Mouse (Mus musculus) midbrain, embryonic 14.5 days (tissue): ENCODE measurements at regions not wholly inside any gene's neighbourhood (a gene's known extent, or its start where the extent isn't known, plus 50 kb on each side); places are given as distances from the start of the nearest gene placed in this dataset.
"Not testable (repeated sequence)": the region's sequence is repeated elsewhere in the genome, so short reads cannot be mapped to it uniquely, and the experiment has no call there.

Experiments used
- ATAC-seq: fragments of 200-750 bp; cut with Nextera tagmentation; 2 replicates; pipeline ENCODE4 v1.8.0; 2017; ENCODE audit warnings: moderate number of reproducible peaks, moderate library complexity; ENCODE audit not compliant: low FRiP score, low TSS enrichment
- DNase-seq: peaks from one replicate; pipeline ENCODE4 v3.0.0-alpha.2; 2015
- H3K27ac ChIP-seq: fragments of 300-500 bp; sonication (generic); replicated peaks from 2 replicates; pipeline ENCODE4 v1.5.1; 2014; ENCODE audit warnings: mild to moderate bottlenecking, low read depth, low read length, moderate library complexity
- H3K27me3 ChIP-seq: fragments of 300-500 bp; sonication (generic); 2 replicates; pipeline ENCODE4 v1.6.1; 2014; ENCODE audit warnings: low read length, control low read depth, mixed read lengths; ENCODE audit not compliant: control insufficient read depth, insufficient read depth
- H3K36me3 ChIP-seq: fragments of 300-500 bp; sonication (generic); 2 replicates; pipeline ENCODE4 v1.6.1; 2014; ENCODE audit warnings: low read length, control low read depth; ENCODE audit not compliant: control insufficient read depth, insufficient read depth
- H3K4me1 ChIP-seq: fragments of 300-500 bp; sonication (generic); 2 replicates; pipeline ENCODE4 v1.6.1; 2014; ENCODE audit warnings: mild to moderate bottlenecking, antibody characterized with exemption, low read length, control low read depth; ENCODE audit not compliant: control insufficient read depth, insufficient read depth
- H3K4me2 ChIP-seq: fragments of 300-500 bp; sonication (generic); 2 replicates; pipeline ENCODE4 v1.6.1; 2014; ENCODE audit warnings: mild to moderate bottlenecking, low read length, moderate library complexity
- H3K4me3 ChIP-seq: fragments of 300-500 bp; sonication (generic); replicated peaks from 2 replicates; pipeline ENCODE4 v1.5.1; 2014; ENCODE audit warnings: low read depth, low read length
- H3K9ac ChIP-seq: fragments of 300-500 bp; sonication (generic); replicated peaks from 2 replicates; pipeline ENCODE4 v1.6.1; 2014; ENCODE audit warnings: mild to moderate bottlenecking, low read length, moderate library complexity
- H3K9me3 ChIP-seq: fragments of 300-500 bp; sonication (generic); 2 replicates; pipeline ENCODE4 v1.6.1; 2016; ENCODE audit warnings: low read length, control low read depth, mixed read lengths; ENCODE audit not compliant: control insufficient read depth
- WGBS: fragments of 180-500 bp; shearing (Covaris S2); extraction: QIAGEN DNeasy Blood & Tissue Kit; methylation state at CpG from one replicate; pipeline ENCODE4 v1.1.7; 2014; 5-methylcytosine and 5-hydroxymethylcytosine counted together

- H3K9me3 ChIP-seq = no peaks in the 10 kb centered on the region
- H3K9ac ChIP-seq = no peak overlapping the region
- DNase-seq = no peak
- ATAC-seq = no peak
- H3K4me3 ChIP-seq = no peak overlapping the region
- no peaks in the 10 kb centered on the region for H3K27me3 ChIP-seq
- H3K4me2 ChIP-seq = no peak overlapping the region
- WGBS = 67% methylated on average over 4 of the region's 5 CpGs
- H3K4me1 ChIP-seq = no peaks in the 10 kb centered on the region
- H3K36me3 ChIP-seq = no peaks in the 10 kb centered on the region
- no peak overlapping the region for H3K27ac ChIP-seq
Measured at GRCm38 (mm10) chrX:12304678-12305077, 144.5 kb upstream of the Bcor start.

DNA sequence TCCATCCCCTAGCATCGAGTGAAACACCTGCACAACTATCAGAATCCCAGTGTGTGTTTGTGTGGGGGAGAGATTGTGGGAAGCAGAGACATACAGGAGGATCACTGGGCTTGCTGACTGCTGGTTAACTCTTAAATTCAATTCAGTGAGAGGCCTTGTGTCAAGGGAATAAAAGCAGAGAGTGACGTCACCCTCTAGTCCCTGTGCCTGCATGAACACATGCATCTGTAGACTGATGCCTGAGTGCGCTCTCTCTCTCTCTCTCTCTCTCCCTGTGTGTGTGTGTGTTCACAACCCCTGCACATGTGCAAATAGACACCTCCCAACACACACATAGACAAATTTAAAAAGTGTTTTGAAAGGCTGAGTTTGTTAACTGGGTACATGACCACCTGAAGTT, 146.8 kb upstream of the Bcor start:
- Histone ChIP-seq H3K9ac (no peak overlapping the region), H3K4me2 (no peak overlapping the region), H3K36me3 (no peaks in the 10 kb centered on the region), H3K4me1 (no peaks in the 10 kb centered on the region), H3K27me3 (no peaks in the 10 kb centered on the region), H3K4me3 (no peak overlapping the region), H3K9me3 (no peaks in the 10 kb centered on the region), H3K27ac (no peak overlapping the region)
- DNase-seq (peak; percentile 28), ATAC-seq (no peak)
- WGBS = 52% methylated on average over 3 of the region's 3 CpGs

DNA sequence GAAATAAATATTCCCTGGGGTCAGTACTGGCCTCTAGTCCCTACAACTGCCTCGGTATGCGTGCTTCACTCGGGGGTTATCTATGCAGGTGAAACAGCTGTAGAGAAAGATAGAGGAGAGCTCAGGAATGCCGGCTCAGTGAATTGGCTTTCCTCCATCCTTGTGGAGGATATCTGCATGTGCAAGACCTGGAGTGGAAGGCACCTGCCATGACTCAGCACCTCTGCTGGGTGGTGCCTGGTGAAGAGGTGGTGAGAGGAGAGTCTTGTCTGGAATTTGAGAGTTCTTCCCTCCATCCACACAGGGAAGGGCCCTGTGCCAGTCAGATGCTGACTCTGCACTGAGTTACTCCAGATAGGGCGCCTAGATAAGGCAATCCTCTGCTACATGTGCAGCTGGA, 152.4 kb upstream of the Bcor start:
- H3K36me3 ChIP-seq = no peaks in the 10 kb centered on the region
- no peak for ATAC-seq
- H3K27ac ChIP-seq = no peak overlapping the region
- DNase-seq = no peak
- H3K9me3 ChIP-seq = no peaks in the 10 kb centered on the region
- 84% methylated on average over 5 of the region's 5 CpGs for WGBS
- no peak overlapping the region for H3K4me3 ChIP-seq
- H3K9ac ChIP-seq = no peak overlapping the region
- H3K27me3 ChIP-seq = no peaks in the 10 kb centered on the region
- H3K4me2 ChIP-seq = no peak overlapping the region
- H3K4me1 ChIP-seq = no peaks in the 10 kb centered on the region

DNA sequence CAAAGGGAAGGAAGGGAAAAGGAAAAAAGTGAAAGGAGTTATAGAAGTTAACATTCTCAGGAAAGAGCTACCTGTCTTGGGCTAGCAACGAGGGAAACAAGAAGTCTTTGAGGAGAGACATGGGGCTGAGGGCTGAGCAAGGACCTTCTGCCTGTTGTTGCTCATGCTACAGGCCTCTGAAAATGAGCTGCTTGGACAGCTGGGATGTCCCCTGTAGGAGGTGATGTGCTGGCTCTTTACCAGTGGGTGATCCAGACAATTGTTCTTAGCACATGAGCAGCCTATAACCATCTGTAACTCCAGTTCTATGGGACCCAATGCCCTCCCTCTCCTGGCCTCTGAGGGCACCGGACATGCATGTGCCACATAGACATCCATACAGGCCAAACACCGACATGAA, 155.5 kb upstream of the Bcor start:
- H3K4me3 ChIP-seq = no peak overlapping the region
- ATAC-seq (no peak), DNase-seq (no peak)
- 81% methylated on average over 3 of the region's 3 CpGs for WGBS
- H3K27ac ChIP-seq = no peak overlapping the region
- H3K4me1 ChIP-seq = no peaks in the 10 kb centered on the region
- no peaks in the 10 kb centered on the region for H3K36me3 ChIP-seq
- H3K9me3 ChIP-seq = no peaks in the 10 kb centered on the region
- no peaks in the 10 kb centered on the region for H3K27me3 ChIP-seq
- no peak overlapping the region for H3K9ac ChIP-seq
- no peak overlapping the region for H3K4me2 ChIP-seq

DNA sequence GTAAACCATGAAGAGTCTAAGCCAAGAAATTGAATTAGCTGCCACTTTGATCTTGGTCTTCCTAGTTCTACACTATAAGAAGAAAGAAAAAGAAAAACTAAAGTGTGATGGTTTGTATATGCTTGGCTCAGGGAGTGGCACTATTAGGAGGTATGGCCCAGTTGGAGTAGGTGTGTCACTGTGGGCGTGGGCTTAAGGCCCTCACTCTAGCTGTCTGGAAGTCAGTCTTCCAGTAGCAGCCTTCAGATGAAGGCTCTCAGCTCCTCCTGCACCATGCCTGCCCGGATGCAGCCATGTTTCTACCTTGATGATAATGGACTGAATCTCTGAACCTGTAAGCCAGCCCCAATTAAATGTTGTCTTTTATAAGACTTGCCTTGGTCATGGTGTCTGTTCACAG, 157.3 kb upstream of the Bcor start:
- H3K27me3 ChIP-seq, H3K9ac ChIP-seq, H3K4me3 ChIP-seq, H3K4me1 ChIP-seq, DNase-seq, H3K4me2 ChIP-seq, H3K27ac ChIP-seq, H3K36me3 ChIP-seq, ATAC-seq, H3K9me3 ChIP-seq: not testable (repeated sequence)
- 74% methylated on average over 2 of the region's 2 CpGs for WGBS

- Histone ChIP-seq H3K27me3 (no peaks in the 10 kb centered on the region), H3K4me2 (no peak overlapping the region), H3K9ac (no peak overlapping the region), H3K9me3 (no peaks in the 10 kb centered on the region), H3K4me1 (no peaks in the 10 kb centered on the region), H3K4me3 (no peak overlapping the region), H3K36me3 (no peaks in the 10 kb centered on the region), H3K27ac (no peak overlapping the region)
- ATAC-seq (no peak), DNase-seq (no peak)
- 69% methylated on average over 4 of the region's 4 CpGs for WGBS
Measured at GRCm38 (mm10) chrX:12318848-12319651, 158.9 kb upstream of the Bcor start.

DNA sequence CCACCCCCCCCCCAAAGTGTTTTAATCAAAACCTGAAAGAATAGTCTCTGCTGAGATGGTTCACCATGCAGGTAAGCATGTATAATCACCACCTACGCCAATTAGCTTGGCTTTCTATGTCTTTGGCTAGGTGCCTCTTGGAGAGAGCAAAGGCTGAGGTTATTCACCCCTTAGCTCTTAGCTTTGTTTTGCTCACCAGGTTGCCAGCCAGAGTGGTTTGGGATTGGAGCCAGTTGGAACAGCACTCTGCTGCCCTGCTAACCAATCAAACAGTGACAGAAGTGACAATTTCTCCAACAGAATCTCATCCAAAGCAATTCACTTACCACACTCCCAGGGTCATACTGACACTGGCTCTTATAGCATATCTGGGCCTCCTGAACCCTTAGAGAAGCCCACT, 162.3 kb upstream of the Bcor start:
- Histone ChIP-seq H3K27ac (no peak overlapping the region), H3K4me3 (no peak overlapping the region), H3K9ac (no peak overlapping the region), H3K4me2 (no peak overlapping the region), H3K4me1 (no peaks in the 10 kb centered on the region), H3K36me3 (no peaks in the 10 kb centered on the region), H3K9me3 (no peaks in the 10 kb centered on the region), H3K27me3 (no peaks in the 10 kb centered on the region)
- DNase-seq (no peak), ATAC-seq (no peak)
- 94% methylated on average over 1 of the region's 1 CpGs for WGBS

- DNase-seq = no peak
- Histone ChIP-seq H3K36me3 (no peaks in the 10 kb centered on the region), H3K27me3 (no peaks in the 10 kb centered on the region), H3K4me1 (no peaks in the 10 kb centered on the region), H3K9ac (no peak overlapping the region), H3K27ac (no peak overlapping the region), H3K9me3 (no peaks in the 10 kb centered on the region), H3K4me3 (no peak overlapping the region), H3K4me2 (no peak overlapping the region)
- 96% methylated on average over 3 of the region's 3 CpGs for WGBS
- no peak for ATAC-seq
Measured at GRCm38 (mm10) chrX:12323268-12323667, 163.1 kb upstream of the Bcor start.

DNA sequence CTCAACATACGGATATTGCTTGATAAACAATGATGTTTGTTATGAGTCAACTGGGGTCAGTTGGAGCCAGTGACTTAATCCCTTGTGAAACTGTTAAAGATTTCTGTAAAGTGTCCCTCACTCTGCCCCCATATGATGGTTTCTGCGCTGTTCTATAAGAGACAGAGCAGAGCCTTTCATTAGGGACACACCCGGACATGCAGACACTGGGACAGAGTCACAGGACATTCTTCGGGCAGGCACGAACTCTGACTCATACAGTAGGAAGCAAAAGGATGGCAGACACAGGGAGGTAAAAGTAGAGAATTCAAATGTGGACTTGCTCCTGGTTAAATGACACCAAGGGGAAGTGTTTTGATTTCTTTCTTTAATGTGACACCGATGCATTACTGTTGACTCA, 163.7 kb upstream of the Bcor start:
- 88% methylated on average over 6 of the region's 6 CpGs for WGBS
- Histone ChIP-seq H3K27ac (no peak overlapping the region), H3K4me2 (no peak overlapping the region), H3K9me3 (no peaks in the 10 kb centered on the region), H3K27me3 (no peaks in the 10 kb centered on the region), H3K36me3 (no peaks in the 10 kb centered on the region), H3K9ac (no peak overlapping the region), H3K4me3 (no peak overlapping the region), H3K4me1 (no peaks in the 10 kb centered on the region)
- DNase-seq (no peak), ATAC-seq (no peak)
